In the genomic region with DNA sequence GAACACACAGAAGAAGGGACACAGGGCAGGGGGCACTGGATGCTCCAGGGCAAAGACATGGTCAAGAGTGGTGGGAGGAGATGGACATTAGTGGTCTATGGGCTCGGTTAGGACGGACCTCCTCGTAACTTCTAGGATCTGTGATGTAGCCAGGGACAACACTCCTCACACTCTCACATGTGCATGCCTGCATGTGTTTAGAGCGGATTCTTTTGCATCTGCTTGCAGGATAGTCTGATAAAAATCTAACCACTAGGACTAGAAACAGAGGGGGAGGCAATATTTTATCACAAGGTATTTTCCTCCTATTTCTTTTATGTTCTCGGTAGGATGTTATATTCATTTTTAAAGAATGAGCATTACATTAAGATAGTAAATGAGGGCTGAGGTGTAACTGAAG, we compare ENCODE assay signal across 11 mouse cellular contexts.
"Had no signal": no experiment of that assay in that cellular context is flagged by ENCODE, and none has a peak within 500 bp of the region (broad histone marks: within the 10 kb centered on the region; RNA-seq: fewer than 3 reads in every experiment).

No protein-coding gene starts in this region.

- H3K36me3 ChIP-seq: intestine, embryonic 15.5 days; limb, embryonic 15.5 days; liver, embryonic 15.5 days; lung, embryonic 15.5 days; midbrain, embryonic 10.5 days had no signal

- H3K4me1 ChIP-seq: intestine, embryonic 15.5 days; lung, embryonic 15.5 days had no signal

- DNase-seq: kidney, adult 18-20 months; kidney, postnatal 14 days; lung, postnatal 14 days; right cerebral cortex, postnatal 14 days had no signal

- H3K4me2 ChIP-seq: intestine, embryonic 15.5 days; limb, embryonic 15.5 days; liver, embryonic 15.5 days; lung, embryonic 15.5 days had no signal

- H3K27me3 ChIP-seq: intestine, embryonic 15.5 days; limb, embryonic 15.5 days; liver, embryonic 15.5 days; lung, embryonic 15.5 days had no signal

- ATAC-seq: intestine, embryonic 15.5 days; midbrain, embryonic 16.5 days had no signal

- H3K27ac ChIP-seq: intestine, embryonic 15.5 days; left cerebral cortex, adult 2 months; limb, embryonic 15.5 days; liver, embryonic 15.5 days; lung, embryonic 15.5 days; midbrain, embryonic 10.5 days had no signal

- H3K4me3 ChIP-seq: intestine, embryonic 15.5 days; left cerebral cortex, adult 2 months; limb, embryonic 15.5 days; liver, embryonic 15.5 days; lung, embryonic 15.5 days; midbrain, embryonic 10.5 days had no signal

- H3K9me3 ChIP-seq: intestine, embryonic 15.5 days; limb, embryonic 15.5 days; liver, embryonic 15.5 days; lung, embryonic 15.5 days; midbrain, embryonic 10.5 days had no signal

- H3K9ac ChIP-seq: intestine, embryonic 15.5 days; limb, embryonic 15.5 days; liver, embryonic 15.5 days; lung, embryonic 15.5 days had no signal
